Mouse (Mus musculus): Measurements from ENCODE around the gene Lrrc8d. TPM values are rescaled to one million over a fixed set of nuclear protein-coding genes. Genes with fewer than 3 reads are reported as not detected.

The Lrrc8d gene
- polyA plus RNA-seq, 1 experiment from 2014 or later, result 22.9 TPM

- Histone ChIP-seq H3K4me2 (ENCODE audit: low read depth, low read length) (no peak overlapping the region), H3K27ac (replicated peaks; ENCODE audit: low read depth, low read length) (no peak overlapping the region), H3K4me1 (ENCODE audit: control insufficient read depth, insufficient read depth, low read length) (no peaks in the 10 kb centered on the region), H3K4me3 (ENCODE audit: low read depth, low read length) (no peak overlapping the region), H3K9ac (replicated peaks; ENCODE audit: low read length) (no peak overlapping the region), H3K27me3 (ENCODE audit: control insufficient read depth, insufficient read depth, low read length) (no peaks in the 10 kb centered on the region), H3K36me3 (replicated peaks; ENCODE audit: control insufficient read depth, insufficient read depth, low read depth, low read length) (no peaks in the 10 kb centered on the region), H3K9me3 (replicated peaks; ENCODE audit: control insufficient read depth, low read length) (no peaks in the 10 kb centered on the region)
- no peak for ATAC-seq (replicated peaks; ENCODE audit: insufficient number of reproducible peaks, low FRiP score, low TSS enrichment, low read depth)
- WGBS, result 52% methylated on average over 10 of the region's 10 CpGs
- no peak for DNase-seq (ENCODE audit: low spot score)
Measured at GRCm38 (mm10) chr5:105715531-105716124, 15.9 kb downstream of the Lrrc8d start.

DNA sequence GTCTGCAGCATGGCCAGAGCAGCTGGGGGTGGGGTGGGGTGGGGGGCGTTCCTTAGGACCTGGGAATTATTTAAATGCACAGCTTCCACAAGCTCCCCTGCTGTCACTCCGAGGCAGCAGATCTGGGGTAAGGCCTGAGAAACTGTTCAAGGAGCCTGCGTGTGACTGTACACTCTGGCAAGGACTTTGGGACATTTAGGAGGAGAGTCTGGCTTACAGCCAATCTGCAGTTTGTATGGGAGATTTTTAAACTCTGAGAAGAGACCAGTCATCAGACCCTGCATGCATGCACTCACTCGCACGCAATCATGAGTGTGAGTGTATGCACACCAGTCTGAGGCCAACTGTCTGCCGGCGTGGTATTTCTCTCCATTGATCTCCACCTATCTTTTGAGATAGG lies 17.5 kb downstream of the Lrrc8d start:
- WGBS, result 82% methylated on average over 7 of the region's 7 CpGs
- H3K4me1 ChIP-seq (ENCODE audit: control insufficient read depth, insufficient read depth, low read length), result no peaks in the 10 kb centered on the region
- no peaks in the 10 kb centered on the region for H3K27me3 ChIP-seq (ENCODE audit: control insufficient read depth, insufficient read depth, low read length)
- ATAC-seq (replicated peaks; ENCODE audit: insufficient number of reproducible peaks, low FRiP score, low TSS enrichment, low read depth) (no peak), DNase-seq (ENCODE audit: low spot score) (no peak)
- no peak overlapping the region for H3K9ac ChIP-seq (replicated peaks; ENCODE audit: low read length)
- no peak overlapping the region for H3K27ac ChIP-seq (replicated peaks; ENCODE audit: low read depth, low read length)
- H3K9me3 ChIP-seq (replicated peaks; ENCODE audit: control insufficient read depth, low read length), result no peaks in the 10 kb centered on the region
- H3K4me2 ChIP-seq (ENCODE audit: low read depth, low read length), result no peak overlapping the region
- H3K4me3 ChIP-seq (ENCODE audit: low read depth, low read length), result no peak overlapping the region
- H3K36me3 ChIP-seq (replicated peaks; ENCODE audit: control insufficient read depth, insufficient read depth, low read depth, low read length), result no peaks in the 10 kb centered on the region

DNA sequence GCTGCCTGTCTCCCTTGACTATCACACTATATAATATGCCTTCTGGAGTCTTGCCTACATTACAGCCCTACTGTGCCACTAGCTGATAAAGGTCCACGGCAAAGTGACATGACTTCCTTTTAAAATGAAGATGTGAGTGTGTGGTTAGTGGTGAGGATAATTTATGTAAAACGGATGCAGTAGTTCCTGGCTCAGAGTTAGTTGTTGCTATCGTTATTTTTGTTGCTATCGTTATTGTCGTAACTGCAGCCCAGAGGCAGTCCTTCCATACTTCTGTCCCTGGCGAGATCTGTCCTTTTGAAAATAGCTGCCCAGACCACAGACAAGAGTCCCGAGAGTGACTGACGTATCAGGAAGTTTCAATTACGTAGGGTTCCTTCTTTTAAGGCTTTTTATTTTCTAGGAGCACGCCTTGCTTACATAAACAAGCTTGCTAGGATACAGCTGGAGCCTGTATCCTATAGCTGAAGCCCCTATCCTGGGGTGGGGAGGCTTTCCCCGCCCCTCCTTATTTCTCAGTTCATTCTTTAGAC lies 18.4 kb downstream of the Lrrc8d start:
- Histone ChIP-seq H3K9ac (replicated peaks; ENCODE audit: low read length) (no peak overlapping the region), H3K27me3 (ENCODE audit: control insufficient read depth, insufficient read depth, low read length) (no peaks in the 10 kb centered on the region), H3K27ac (replicated peaks; ENCODE audit: low read depth, low read length) (no peak overlapping the region), H3K4me3 (ENCODE audit: low read depth, low read length) (no peak overlapping the region), H3K4me2 (ENCODE audit: low read depth, low read length) (no peak overlapping the region), H3K9me3 (replicated peaks; ENCODE audit: control insufficient read depth, low read length) (no peaks in the 10 kb centered on the region), H3K36me3 (replicated peaks; ENCODE audit: control insufficient read depth, insufficient read depth, low read depth, low read length) (no peaks in the 10 kb centered on the region), H3K4me1 (ENCODE audit: control insufficient read depth, insufficient read depth, low read length) (no peaks in the 10 kb centered on the region)
- DNase-seq (ENCODE audit: low spot score), result no peak
- ATAC-seq (replicated peaks; ENCODE audit: insufficient number of reproducible peaks, low FRiP score, low TSS enrichment, low read depth), result no peak
- WGBS, result 66% methylated on average over 11 of the region's 11 CpGs

GRCm38 (mm10) chr5:105721267-105721666 lies 21.5 kb downstream of the Lrrc8d start:
- H3K4me1 ChIP-seq (ENCODE audit: control insufficient read depth, insufficient read depth, low read length), result no peaks in the 10 kb centered on the region
- no peak overlapping the region for H3K27ac ChIP-seq (replicated peaks; ENCODE audit: low read depth, low read length)
- no peak for ATAC-seq (replicated peaks; ENCODE audit: insufficient number of reproducible peaks, low FRiP score, low TSS enrichment, low read depth)
- no peak for DNase-seq (ENCODE audit: low spot score)
- H3K4me3 ChIP-seq (ENCODE audit: low read depth, low read length), result no peak overlapping the region
- no peaks in the 10 kb centered on the region for H3K36me3 ChIP-seq (replicated peaks; ENCODE audit: control insufficient read depth, insufficient read depth, low read depth, low read length)
- H3K27me3 ChIP-seq (ENCODE audit: control insufficient read depth, insufficient read depth, low read length), result no peaks in the 10 kb centered on the region
- 91% methylated on average over 4 of the region's 4 CpGs for WGBS
- no peaks in the 10 kb centered on the region for H3K9me3 ChIP-seq (replicated peaks; ENCODE audit: control insufficient read depth, low read length)
- no peak overlapping the region for H3K4me2 ChIP-seq (ENCODE audit: low read depth, low read length)
- H3K9ac ChIP-seq (replicated peaks; ENCODE audit: low read length), result no peak overlapping the region

- H3K4me2 ChIP-seq (ENCODE audit: low read depth, low read length), result no peak overlapping the region
- no peaks in the 10 kb centered on the region for H3K36me3 ChIP-seq (replicated peaks; ENCODE audit: control insufficient read depth, insufficient read depth, low read depth, low read length)
- H3K9ac ChIP-seq (replicated peaks; ENCODE audit: low read length), result no peak overlapping the region
- 94% methylated on average over 11 of the region's 11 CpGs for WGBS
- no peak for ATAC-seq (replicated peaks; ENCODE audit: insufficient number of reproducible peaks, low FRiP score, low TSS enrichment, low read depth)
- no peak for DNase-seq (ENCODE audit: low spot score)
- no peaks in the 10 kb centered on the region for H3K9me3 ChIP-seq (replicated peaks; ENCODE audit: control insufficient read depth, low read length)
- H3K27me3 ChIP-seq (ENCODE audit: control insufficient read depth, insufficient read depth, low read length), result no peaks in the 10 kb centered on the region
- H3K4me1 ChIP-seq (ENCODE audit: control insufficient read depth, insufficient read depth, low read length), result no peaks in the 10 kb centered on the region
- no peak overlapping the region for H3K4me3 ChIP-seq (ENCODE audit: low read depth, low read length)
- no peak overlapping the region for H3K27ac ChIP-seq (replicated peaks; ENCODE audit: low read depth, low read length)
Measured at GRCm38 (mm10) chr5:105722807-105723206, 23.0 kb downstream of the Lrrc8d start.

DNA sequence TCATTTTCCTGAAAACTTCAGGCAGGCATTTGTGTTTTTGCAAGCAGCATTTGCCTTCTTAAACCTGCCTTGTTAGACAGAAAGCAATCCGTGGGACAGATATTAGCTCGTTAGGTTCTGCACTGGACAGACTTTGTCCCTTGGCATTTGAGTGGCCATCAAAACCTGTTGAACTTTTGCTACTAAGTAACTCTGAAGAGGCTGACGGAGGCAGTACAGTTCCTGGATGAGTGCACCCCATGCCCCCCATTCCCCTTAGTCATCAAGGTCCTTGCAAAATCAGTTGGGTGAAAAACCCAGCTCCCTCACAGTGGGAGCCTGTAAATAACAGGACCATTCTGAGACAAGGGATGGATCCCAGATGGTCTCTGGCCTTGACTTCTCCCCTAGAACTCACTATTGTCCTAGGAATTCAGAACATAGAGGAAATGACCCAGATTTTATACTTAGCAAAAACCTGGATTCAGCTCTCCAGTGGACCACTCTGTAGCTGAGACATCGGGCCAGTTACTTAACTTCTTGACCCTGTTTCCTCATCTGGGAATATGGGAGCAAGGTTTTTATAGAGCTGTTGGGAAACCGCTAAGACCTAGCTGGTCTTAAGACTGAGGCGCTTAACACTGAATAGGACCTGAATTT lies 30.5 kb downstream of the Lrrc8d start:
- no peaks in the 10 kb centered on the region for H3K4me1 ChIP-seq (ENCODE audit: control insufficient read depth, insufficient read depth, low read length)
- H3K9ac ChIP-seq (replicated peaks; ENCODE audit: low read length), result no peak overlapping the region
- WGBS, result 77% methylated on average over 6 of the region's 6 CpGs
- no peak for ATAC-seq (replicated peaks; ENCODE audit: insufficient number of reproducible peaks, low FRiP score, low TSS enrichment, low read depth)
- no peaks in the 10 kb centered on the region for H3K36me3 ChIP-seq (replicated peaks; ENCODE audit: control insufficient read depth, insufficient read depth, low read depth, low read length)
- no peaks in the 10 kb centered on the region for H3K27me3 ChIP-seq (ENCODE audit: control insufficient read depth, insufficient read depth, low read length)
- H3K4me3 ChIP-seq (ENCODE audit: low read depth, low read length), result no peak overlapping the region
- H3K4me2 ChIP-seq (ENCODE audit: low read depth, low read length), result no peak overlapping the region
- no peak overlapping the region for H3K27ac ChIP-seq (replicated peaks; ENCODE audit: low read depth, low read length)
- no peaks in the 10 kb centered on the region for H3K9me3 ChIP-seq (replicated peaks; ENCODE audit: control insufficient read depth, low read length)
- DNase-seq (ENCODE audit: low spot score), result no peak

DNA sequence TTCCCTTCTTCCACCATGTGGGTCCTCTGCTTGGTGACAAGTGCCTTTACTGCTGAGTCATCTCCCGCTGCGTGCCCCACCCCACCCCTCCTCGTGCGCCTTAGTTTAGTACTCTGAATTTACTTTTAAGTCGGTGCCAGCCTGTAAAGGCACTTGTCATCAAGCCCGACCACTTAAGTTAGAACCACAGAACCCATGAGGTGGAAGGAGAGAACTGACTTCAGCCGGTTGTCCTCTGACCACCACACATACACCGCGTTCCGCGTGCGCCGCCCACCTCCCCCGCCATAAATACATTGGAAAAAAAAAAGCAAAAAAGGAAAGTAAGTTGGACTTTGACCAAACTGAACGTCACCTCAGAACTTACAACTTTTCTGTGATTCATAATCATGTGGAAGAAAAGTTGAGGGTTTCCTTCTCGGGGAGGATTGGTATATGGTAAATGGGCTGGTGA lies 31.4 kb downstream of the Lrrc8d start:
- DNase-seq (ENCODE audit: low spot score) (no peak), ATAC-seq (replicated peaks; ENCODE audit: insufficient number of reproducible peaks, low FRiP score, low TSS enrichment, low read depth) (no peak)
- Histone ChIP-seq H3K9me3 (replicated peaks; ENCODE audit: control insufficient read depth, low read length) (no peaks in the 10 kb centered on the region), H3K36me3 (replicated peaks; ENCODE audit: control insufficient read depth, insufficient read depth, low read depth, low read length) (no peaks in the 10 kb centered on the region), H3K9ac (replicated peaks; ENCODE audit: low read length) (no peak overlapping the region), H3K4me3 (ENCODE audit: low read depth, low read length) (no peak overlapping the region; the same call in 1 of the 2 replicates), H3K27me3 (ENCODE audit: control insufficient read depth, insufficient read depth, low read length) (no peaks in the 10 kb centered on the region), H3K4me1 (ENCODE audit: control insufficient read depth, insufficient read depth, low read length) (no peaks in the 10 kb centered on the region), H3K27ac (replicated peaks; ENCODE audit: low read depth, low read length) (no peak overlapping the region), H3K4me2 (ENCODE audit: low read depth, low read length) (peak overlapping the region; percentile 93)
- WGBS, result 34% methylated on average over 16 of the region's 16 CpGs

GRCm38 (mm10) chr5:105731627-105732432 lies 32.1 kb downstream of the Lrrc8d start:
- H3K36me3 ChIP-seq (replicated peaks; ENCODE audit: control insufficient read depth, insufficient read depth, low read depth, low read length), result no peaks in the 10 kb centered on the region
- peak overlapping the region; percentile 93 for H3K4me2 ChIP-seq (ENCODE audit: low read depth, low read length)
- WGBS, result 5% methylated on average over 49 of the region's 52 CpGs
- no peak overlapping the region for H3K27ac ChIP-seq (replicated peaks; ENCODE audit: low read depth, low read length)
- H3K9ac ChIP-seq (replicated peaks; ENCODE audit: low read length), result peak overlapping the region; percentile 68
- peak; percentile 53 for DNase-seq (ENCODE audit: low spot score)
- H3K4me3 ChIP-seq (ENCODE audit: low read depth, low read length), result peak overlapping the region; percentile 42
- no peaks in the 10 kb centered on the region for H3K4me1 ChIP-seq (ENCODE audit: control insufficient read depth, insufficient read depth, low read length)
- no peaks in the 10 kb centered on the region for H3K27me3 ChIP-seq (ENCODE audit: control insufficient read depth, insufficient read depth, low read length)
- H3K9me3 ChIP-seq (replicated peaks; ENCODE audit: control insufficient read depth, low read length), result no peaks in the 10 kb centered on the region
- peak; percentile 79 for ATAC-seq (replicated peaks; ENCODE audit: insufficient number of reproducible peaks, low FRiP score, low TSS enrichment, low read depth)
